Mouse (Mus musculus) lung, adult 18-20 months (tissue): ENCODE results near the gene Gm8439.
A peak's percentile ranks its signal among the peaks of the same experiment; 100 is the strongest.

Experiments
- DNase-seq, 2 experiments: peaks; one replicate each; pipeline ENCODE4 v3.0.0; 2022; ENCODE audit warnings: mixed read lengths in 2 of 2

Gene Gm8439

DNA sequence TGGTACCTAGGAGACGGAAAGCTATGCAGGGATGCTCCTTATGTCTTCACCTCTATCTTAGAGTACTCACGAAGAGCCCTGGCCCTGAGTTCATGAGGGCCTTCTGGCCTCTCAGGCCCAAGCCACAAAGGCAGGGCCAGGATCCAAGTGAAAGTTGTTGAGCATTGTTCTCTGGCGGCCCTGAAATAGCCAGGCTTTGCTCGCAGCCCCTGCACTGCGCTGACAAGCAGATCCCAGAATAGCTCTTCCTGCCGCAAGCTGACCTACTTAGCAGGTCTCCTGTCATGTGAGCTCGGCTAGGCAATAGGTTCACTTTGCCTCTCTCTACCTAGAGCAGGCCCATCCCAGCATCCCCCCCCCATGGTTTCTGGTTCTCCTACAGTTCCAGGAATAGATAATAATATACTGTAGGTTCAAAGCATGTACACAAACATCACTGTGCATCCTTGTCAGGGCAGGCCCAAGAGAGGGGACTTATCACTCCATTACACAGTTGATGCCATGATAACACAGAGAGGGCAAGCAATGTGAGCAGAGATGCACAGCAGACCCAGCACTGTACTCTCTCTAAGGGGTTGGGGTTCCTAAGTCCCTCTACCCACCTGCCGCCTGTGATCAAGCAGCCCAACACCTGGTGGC lies 25.3 kb downstream of the Gm8439 start:
- DNase-seq: peak; percentile 25 to 28

- no peak for DNase-seq
Observed at GRCm38 (mm10) chr4:120614644-120615043, 26.1 kb downstream of the Gm8439 start.

DNA sequence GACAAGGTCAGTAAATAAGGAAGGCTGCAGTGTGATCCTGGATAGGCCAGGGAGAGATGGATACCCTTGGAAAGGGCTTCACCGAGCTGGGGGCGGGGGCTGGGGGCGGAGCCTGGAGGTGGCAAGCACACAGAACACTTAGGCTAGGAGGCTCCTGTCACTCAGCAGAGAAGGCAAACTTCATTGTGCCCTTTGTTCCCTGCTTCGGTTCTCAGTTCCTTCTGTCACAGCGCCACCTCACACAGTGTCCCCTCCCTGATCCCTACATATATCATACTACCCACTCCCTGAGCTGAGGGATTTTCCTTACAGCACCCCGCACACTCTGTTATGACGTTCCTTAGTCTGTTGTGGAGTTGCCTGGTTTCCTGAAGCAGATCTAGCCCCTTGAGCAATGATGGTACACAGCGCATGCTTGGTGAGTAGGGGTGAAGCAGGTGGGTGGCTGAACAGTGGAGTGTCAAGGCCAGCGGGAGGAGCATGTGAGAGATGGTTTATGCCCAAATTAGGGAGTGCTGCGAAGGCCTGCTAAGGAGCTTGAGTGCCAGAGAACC lies 27.1 kb downstream of the Gm8439 start:
- DNase-seq: peak; percentile 53 to 75

GRCm38 (mm10) chr4:120616199-120617025 lies 27.9 kb downstream of the Gm8439 start:
- peak; percentile 71 to 79 for DNase-seq

- no peak for DNase-seq
Observed at GRCm38 (mm10) chr4:120627728-120628127, 39.2 kb downstream of the Gm8439 start.

- DNase-seq: no peak
Observed at GRCm38 (mm10) chr4:120630218-120630931, 41.8 kb downstream of the Gm8439 start.

GRCm38 (mm10) chr4:120631828-120632227 lies 43.3 kb downstream of the Gm8439 start:
- DNase-seq: no peak

GRCm38 (mm10) chr4:120635351-120635750 lies 46.8 kb downstream of the Gm8439 start:
- no peak for DNase-seq

DNA sequence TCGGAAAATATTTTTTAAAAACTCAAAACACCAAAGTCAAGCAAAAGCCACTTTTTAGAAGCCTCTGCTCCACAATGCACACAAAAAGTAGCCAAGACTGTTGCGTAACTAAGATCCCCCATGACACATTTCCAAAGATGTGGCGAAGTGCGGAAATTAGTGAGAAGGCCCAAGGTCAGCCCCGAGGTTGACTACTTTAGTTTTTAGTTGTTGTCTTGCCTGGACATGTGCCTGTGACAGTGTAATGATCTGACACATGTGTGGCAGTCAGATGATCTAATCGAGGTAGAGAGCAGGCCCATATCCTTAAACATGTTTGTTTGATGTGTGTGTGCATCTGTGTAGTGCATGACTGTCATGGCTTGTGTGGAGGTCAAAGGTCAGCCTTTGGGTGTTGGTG lies 53.4 kb downstream of the Gm8439 start:
- no peak for DNase-seq

GRCm38 (mm10) chr4:120643899-120644298 lies 55.4 kb downstream of the Gm8439 start:
- no peak for DNase-seq

- DNase-seq: no peak
Observed at GRCm38 (mm10) chr4:120649369-120650207, 61.0 kb downstream of the Gm8439 start.

- DNase-seq: no peak
Observed at GRCm38 (mm10) chr4:120650208-120650592, 61.7 kb downstream of the Gm8439 start.

DNA sequence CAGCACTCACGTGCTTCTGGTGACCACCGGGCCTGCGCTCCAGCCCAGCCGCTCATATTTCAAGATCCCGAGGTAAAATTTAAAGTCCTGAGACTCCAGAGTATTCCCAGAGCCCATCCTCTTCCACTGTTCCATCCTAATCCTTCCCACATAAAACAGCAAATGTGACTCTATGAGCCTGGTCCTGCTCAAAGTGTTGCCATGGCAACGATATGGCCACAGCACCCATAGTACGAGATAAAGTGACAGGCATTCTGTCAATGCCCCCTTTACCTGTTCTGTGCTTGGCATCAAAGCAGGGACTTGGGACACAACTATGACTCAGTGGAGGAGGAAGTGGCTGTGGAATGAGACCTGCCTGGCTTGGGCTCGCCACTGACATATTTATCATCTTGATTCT lies 67.4 kb downstream of the Gm8439 start:
- no peak for DNase-seq
